Mouse (Mus musculus) megakaryocyte, embryonic 14.5 days (primary cell): ENCODE data around the gene Vsx2.

Experiments
- FLI1 ChIP-seq: IDR thresholded peaks from 2 replicates; pipeline ENCODE4 v1.6.1; 2012; ENCODE audit warnings: low read length, inconsistent platforms, mixed read lengths
- GATA1 ChIP-seq: IDR thresholded peaks from 3 replicates; pipeline ENCODE4 v1.6.1; 2012; ENCODE audit warnings: mixed read lengths, low read length, inconsistent platforms, borderline replicate concordance

DNA sequence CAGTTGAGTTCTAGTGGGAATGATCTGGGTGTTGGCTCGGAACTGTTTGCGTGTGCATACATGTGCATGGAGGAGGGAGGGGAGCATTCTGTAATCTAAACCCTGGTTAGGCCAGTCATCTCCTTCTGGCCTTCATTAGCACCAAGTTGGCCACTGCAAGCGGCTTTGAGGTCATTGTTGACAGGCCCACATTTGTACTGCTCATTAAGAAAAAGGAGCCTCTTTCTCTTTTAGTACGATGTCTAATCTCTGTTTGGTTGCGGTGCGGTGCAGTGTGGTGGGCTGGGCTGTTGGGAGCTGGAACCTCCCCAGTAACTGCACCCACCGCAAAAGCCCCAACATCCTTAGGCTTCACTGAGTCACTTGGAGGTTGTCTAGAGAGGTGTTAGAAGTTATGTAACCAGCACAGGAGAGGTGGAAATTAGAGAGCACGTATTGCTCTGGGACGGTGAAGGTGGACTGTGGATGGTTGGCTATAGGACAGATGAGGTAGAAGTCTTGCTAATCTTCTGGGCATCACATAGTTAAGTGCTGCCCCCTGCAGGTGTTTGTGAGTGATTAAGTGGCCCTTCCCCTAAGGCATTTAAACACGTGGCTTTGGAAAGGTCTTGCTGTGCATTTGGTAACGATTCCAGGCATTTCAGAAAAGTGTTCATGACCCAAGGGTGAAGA, 8.3 kb downstream of the Vsx2 start:
- TF ChIP-seq GATA1 (no peak), FLI1 (no peak)
